Mouse (Mus musculus) liver, embryonic 14.5 days (tissue): ENCODE measurements around the gene Aamp. TPM values are rescaled to one million over a fixed set of nuclear protein-coding genes. Genes with fewer than 3 reads are reported as not detected.
"Not testable (repeated sequence)": the region's sequence is repeated elsewhere in the genome, so short reads cannot be mapped to it uniquely, and the experiment has no call there.

Experiments used
- ATAC-seq: fragments of 200-750 bp; cut with Nextera tagmentation; 2 replicates; pipeline ENCODE4 v1.8.0; 2017; ENCODE audit warnings: moderate number of reproducible peaks, mild to moderate bottlenecking, moderate library complexity; ENCODE audit not compliant: insufficient read depth
- DNase-seq, 3 experiments: peaks; one replicate each; pipeline ENCODE4 v3.0.0-alpha.2; 2012 to 2013; ENCODE audit warnings: low read depth in 3 of 3, low spot score in 3 of 3
- H3K27ac ChIP-seq: fragments of 300-500 bp; sonication (generic); 2 replicates; pipeline ENCODE4 v1.5.1; 2014; ENCODE audit warnings: moderate library complexity, mild to moderate bottlenecking, control low read depth, inconsistent platforms
- H3K27me3 ChIP-seq: fragments of 300-500 bp; sonication (generic); 2 replicates; pipeline ENCODE4 v1.6.1; 2014; ENCODE audit warnings: mild to moderate bottlenecking, low read length, moderate library complexity; ENCODE audit not compliant: control insufficient read depth, insufficient read depth
- H3K36me3 ChIP-seq: fragments of 300-500 bp; sonication (generic); replicated peaks from 2 replicates; pipeline ENCODE4 v1.6.1; 2014; ENCODE audit warnings: low read depth; ENCODE audit not compliant: control insufficient read depth, insufficient read depth
- H3K4me1 ChIP-seq, 2 experiments: fragments of 200-500 bp in 1 of 2; fragments of 300-500 bp in 1 of 2; sonication (generic) in 1 of 2; replicated peaks; 2 replicates each; pipeline ENCODE4 v1.6.1; 2012 to 2014; ENCODE audit warnings: antibody characterized with exemption in 1 of 2, inconsistent platforms in 1 of 2, low read length in 1 of 2; ENCODE audit not compliant: control insufficient read depth in 2 of 2, insufficient read depth in 2 of 2
- H3K4me2 ChIP-seq: fragments of 300-500 bp; sonication (generic); 2 replicates; pipeline ENCODE4 v1.6.1; 2014; ENCODE audit warnings: low read depth, mild to moderate bottlenecking, control low read depth, moderate library complexity
- H3K4me3 ChIP-seq, 2 experiments: fragments of 200-500 bp in 1 of 2; fragments of 300-500 bp in 1 of 2; sonication (generic) in 1 of 2; 2 replicates each; pipeline ENCODE4 v1.5.1; 2012 to 2014; ENCODE audit warnings: low read depth in 2 of 2, low read length in 2 of 2, mild to moderate bottlenecking in 2 of 2, control low read depth in 1 of 2, inconsistent platforms in 1 of 2, moderate library complexity in 1 of 2; ENCODE audit not compliant: insufficient read depth in 1 of 2
- H3K9ac ChIP-seq: fragments of 300-500 bp; sonication (generic); replicated peaks from 2 replicates; pipeline ENCODE4 v1.6.1; 2014; ENCODE audit warnings: mild to moderate bottlenecking, control low read depth, moderate library complexity
- H3K9me3 ChIP-seq: fragments of 300-500 bp; sonication (generic); 2 replicates; pipeline ENCODE4 v1.6.1; 2016; ENCODE audit warnings: low read length, mixed read lengths; ENCODE audit not compliant: control insufficient read depth
- CTCF ChIP-seq: IDR thresholded peaks from 2 replicates; pipeline ENCODE4 v1.5.1; 2016; ENCODE audit warnings: antibody characterized with exemption, low read depth, control low read depth
- EP300 ChIP-seq: IDR thresholded peaks from 2 replicates; pipeline ENCODE4 v1.6.1; 2016; ENCODE audit warnings: antibody characterized with exemption, low read depth
- WGBS: fragments of 180-500 bp; shearing (Covaris S2); extraction: QIAGEN DNeasy Blood & Tissue Kit; methylation state at CpG from one replicate; pipeline ENCODE4 v1.1.7; 2014; ENCODE audit not compliant: insufficient replicate concordance; 5-methylcytosine and 5-hydroxymethylcytosine counted together
- polyA plus RNA-seq, 2 experiments: library from polyadenylated mRNA; depleted of rRNA in 1 of 2; stranded (reverse) in 1 of 2; unstranded in 1 of 2; fragments of >200 nt; fragmentation: Nextera tagmentation in 1 of 2; extraction: Ambion mirVana in 1 of 2; gene quantifications; 2 replicates each; pipeline versions ENCODE4 v1.2.1 to v1.2.3; 2012 to 2014

Gene Aamp
- polyA plus RNA-seq, 2 experiments, result 55.8 to 84.4 TPM

DNA sequence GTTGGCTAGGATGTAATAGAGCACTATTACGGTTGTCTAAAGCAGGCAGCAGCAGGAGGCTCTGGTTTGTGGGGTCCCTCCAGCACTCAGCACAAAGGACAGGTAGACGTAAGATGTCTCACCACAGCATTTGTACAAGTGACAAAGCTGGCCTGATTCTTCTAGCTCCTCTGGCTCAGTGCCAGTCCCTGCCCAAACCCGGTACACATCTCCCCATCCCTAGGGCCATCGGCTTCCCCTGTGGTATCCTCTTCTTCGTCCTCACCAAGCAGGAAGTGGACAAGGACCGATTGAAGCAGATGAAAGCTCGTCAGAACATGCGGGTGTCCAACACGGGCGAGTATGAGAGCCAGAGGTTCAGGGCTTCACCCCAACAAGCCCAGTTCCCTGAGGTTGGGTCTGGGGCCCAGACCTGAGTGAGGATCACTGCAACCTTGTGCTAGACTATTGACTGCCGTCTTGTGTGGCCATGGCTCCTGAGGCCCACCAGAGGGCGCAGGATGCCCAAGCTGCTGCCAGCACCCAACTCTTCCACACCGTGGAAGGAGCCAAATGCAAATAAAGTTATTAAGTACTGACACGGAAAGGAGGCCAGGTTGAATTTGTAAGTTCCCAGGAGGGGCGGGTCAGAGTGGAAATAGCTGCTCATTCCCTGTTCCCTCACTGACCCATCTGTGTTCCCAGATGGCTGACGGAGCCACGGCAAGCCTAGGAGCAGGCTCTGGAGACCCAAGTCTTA is 2.5 kb upstream of the Aamp start:
- ATAC-seq, H3K27me3 ChIP-seq, H3K27ac ChIP-seq, DNase-seq, H3K9ac ChIP-seq, H3K36me3 ChIP-seq, H3K9me3 ChIP-seq, H3K4me2 ChIP-seq, H3K4me3 ChIP-seq: not testable (repeated sequence)
- H3K4me1 ChIP-seq, result peaks cover 17 to 18% of the 10 kb centered on the region in 2 experiments
- TF ChIP-seq CTCF, result peak; percentile 68
- WGBS, result 59% methylated on average over 14 of the region's 17 CpGs

DNA sequence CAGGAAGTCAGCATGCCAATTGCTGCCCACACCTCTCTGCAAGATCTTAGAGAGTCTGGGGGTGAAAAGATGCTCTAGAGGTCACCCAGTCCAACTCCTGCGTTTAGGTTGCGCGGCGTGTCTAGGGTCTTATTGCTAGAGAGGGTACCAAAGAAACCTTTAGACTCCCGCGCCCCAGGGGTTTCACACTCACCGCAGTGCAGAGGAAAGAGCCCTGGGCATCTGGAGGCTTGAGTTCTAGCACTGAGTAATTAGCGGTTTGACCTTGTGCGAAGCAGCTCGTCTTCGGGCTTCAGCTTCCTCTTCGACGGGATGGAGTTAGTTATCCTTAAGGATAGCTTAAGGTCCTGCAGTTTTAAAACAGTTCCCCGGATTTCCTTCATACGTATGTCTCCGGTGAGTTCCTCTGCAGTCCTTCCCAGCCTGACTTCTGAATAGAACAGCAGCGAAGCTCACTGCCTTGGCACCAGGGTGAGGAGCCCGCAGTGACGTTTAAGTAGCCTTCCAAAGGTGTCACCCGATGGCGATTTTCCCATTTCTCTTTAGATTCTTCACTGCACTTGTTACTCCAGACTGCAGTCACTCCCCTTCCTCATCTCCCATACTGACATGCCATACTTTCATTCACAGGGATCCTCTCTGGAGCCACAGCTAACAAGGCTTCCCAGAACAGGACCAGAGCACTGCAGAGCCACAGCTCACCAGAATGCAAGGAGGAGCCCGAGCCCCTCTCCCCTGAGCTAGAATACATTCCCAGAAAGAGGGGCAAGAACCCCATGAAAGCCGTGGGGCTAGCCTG is 873 bp upstream of the Aamp start:
- DNase-seq (no peak), ATAC-seq (no peak)
- no peaks in the 10 kb centered on the region for H3K9me3 ChIP-seq
- peak overlapping the region; percentile 80 for H3K9ac ChIP-seq
- WGBS, result 4% methylated on average over 23 of the region's 23 CpGs
- TF ChIP-seq CTCF (no peak), EP300 (no peak)
- no peaks in the 10 kb centered on the region for H3K27me3 ChIP-seq
- peaks cover 8% of the 10 kb centered on the region for H3K36me3 ChIP-seq
- H3K4me3 ChIP-seq, result peak overlapping the region; percentile 84 to 86
- H3K27ac ChIP-seq, result peak overlapping the region; percentile 18; the same call in 1 of the 2 replicates
- peak overlapping the region; percentile 96 for H3K4me2 ChIP-seq
- peaks cover 17 to 18% of the 10 kb centered on the region in 2 experiments for H3K4me1 ChIP-seq

DNA sequence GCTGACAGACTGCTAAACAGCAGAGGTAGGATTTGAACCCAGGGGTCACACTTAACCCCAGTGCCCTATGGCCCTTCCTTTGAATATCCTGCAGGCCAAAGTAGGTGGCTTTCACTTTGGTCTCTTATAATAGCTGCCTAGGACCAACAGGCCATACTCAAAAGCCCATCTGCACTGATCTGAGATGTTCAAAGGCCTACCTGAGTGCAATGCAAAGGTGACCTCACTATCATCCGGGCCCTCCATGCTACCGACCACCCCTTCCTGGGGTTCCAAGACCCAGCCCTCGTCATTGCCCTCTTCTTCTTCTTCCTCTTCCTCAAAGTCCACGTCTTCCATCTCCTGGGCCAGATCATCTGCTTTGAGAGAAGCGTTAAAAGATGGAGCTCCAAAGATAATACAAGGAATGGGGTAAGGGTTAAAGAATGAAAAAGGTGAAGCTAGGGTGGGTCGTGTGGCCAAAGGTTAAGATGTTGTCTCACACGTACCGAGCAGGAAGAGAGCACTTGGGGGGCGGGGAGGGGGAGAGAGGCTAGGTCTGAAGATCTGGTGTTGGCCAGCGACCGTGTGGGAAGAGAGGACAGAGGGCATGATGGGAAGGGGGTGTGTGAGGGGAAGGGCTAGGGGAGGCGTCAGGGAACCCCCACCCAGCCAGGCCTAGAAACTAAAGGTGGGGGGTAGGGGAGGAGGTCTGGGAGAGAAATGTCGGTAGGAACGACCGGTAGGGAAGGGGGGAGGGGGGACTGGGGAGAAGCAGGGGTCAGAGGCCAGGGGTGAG is 663 bp downstream of the Aamp start:
- peaks cover 17 to 18% of the 10 kb centered on the region in 2 experiments for H3K4me1 ChIP-seq
- H3K4me3 ChIP-seq, result peak overlapping the region; percentile 74 to 81
- H3K4me2 ChIP-seq, result peak overlapping the region; percentile 96
- peak overlapping the region; percentile 79 for H3K9ac ChIP-seq
- H3K27me3 ChIP-seq, result no peaks in the 10 kb centered on the region
- WGBS, result 6% methylated on average over 15 of the region's 15 CpGs
- H3K27ac ChIP-seq, result peak overlapping the region; percentile 45; the same call in 1 of the 2 replicates
- no peak for TF ChIP-seq CTCF
- no peak for TF ChIP-seq EP300
- ATAC-seq, result peak; percentile 32
- H3K36me3 ChIP-seq, result peaks cover 8% of the 10 kb centered on the region
- H3K9me3 ChIP-seq, result no peaks in the 10 kb centered on the region
- peak in 2 of 3 experiments; percentile 30 to 41 for DNase-seq

DNA sequence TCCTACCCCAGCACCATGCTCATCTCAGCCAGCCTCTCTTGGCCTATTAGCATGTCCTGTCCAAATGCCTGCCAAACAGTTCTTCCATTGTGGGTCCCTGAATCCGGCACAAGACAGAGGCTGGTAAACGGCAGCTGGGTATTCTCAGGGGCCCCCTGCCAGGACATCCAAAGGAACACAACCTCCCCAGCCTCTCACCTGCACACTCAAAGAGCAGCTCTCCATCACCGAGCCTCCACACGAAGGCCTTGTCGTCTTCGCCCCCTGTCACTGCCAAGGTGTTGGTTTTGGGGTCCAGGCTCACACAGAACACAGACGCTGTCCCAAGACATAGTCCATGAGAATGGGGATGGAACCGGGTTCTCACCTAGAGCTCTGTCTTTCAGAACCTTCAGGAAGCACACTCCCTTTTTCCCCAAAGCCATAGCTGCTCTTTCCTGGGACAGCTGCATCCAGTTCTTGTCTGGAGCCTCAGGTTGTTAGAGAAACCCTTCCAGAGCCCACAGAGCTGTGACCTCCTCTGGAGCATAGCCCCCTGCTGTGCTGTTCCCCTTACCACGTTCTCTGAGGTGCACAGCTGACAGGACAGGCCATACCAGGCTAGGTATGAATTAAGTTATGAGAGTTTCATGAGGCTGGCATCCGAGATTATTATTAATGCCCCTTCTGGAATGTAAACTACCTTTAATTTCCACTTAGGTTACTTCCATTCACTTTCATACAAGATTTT is 1.5 kb downstream of the Aamp start:
- no peak overlapping the region for H3K27ac ChIP-seq
- no peak overlapping the region for H3K9ac ChIP-seq
- H3K4me3 ChIP-seq, result no peak overlapping the region
- ATAC-seq (no peak), DNase-seq (no peak)
- no peaks in the 10 kb centered on the region for H3K9me3 ChIP-seq
- H3K36me3 ChIP-seq, result peaks cover 6% of the 10 kb centered on the region
- TF ChIP-seq EP300 (no peak), CTCF (no peak)
- 77% methylated on average over 10 of the region's 10 CpGs for WGBS
- H3K27me3 ChIP-seq, result no peaks in the 10 kb centered on the region
- H3K4me2 ChIP-seq, result peak overlapping the region; percentile 96
- H3K4me1 ChIP-seq, result peaks cover 9 to 10% of the 10 kb centered on the region in 2 experiments
